Mouse (Mus musculus) T-cell, adult 66 days (primary cell): ENCODE data around the gene Pde4a. TPM values are rescaled to one million over a fixed set of nuclear protein-coding genes. Genes with fewer than 3 reads are reported as not detected.

ENCODE experiments used
- total RNA-seq, 2 experiments: library from RNA; stranded (reverse); gene quantifications; 3 replicates in 1 of 2; 4 replicates in 1 of 2; pipeline ENCODE4 v1.2.4; 2023

The Pde4a gene
- total RNA-seq: 1 to 10 TPM in 1 of 2 experiments, under 1 TPM in 1; 0.74 to 1.8 TPM

DNA sequence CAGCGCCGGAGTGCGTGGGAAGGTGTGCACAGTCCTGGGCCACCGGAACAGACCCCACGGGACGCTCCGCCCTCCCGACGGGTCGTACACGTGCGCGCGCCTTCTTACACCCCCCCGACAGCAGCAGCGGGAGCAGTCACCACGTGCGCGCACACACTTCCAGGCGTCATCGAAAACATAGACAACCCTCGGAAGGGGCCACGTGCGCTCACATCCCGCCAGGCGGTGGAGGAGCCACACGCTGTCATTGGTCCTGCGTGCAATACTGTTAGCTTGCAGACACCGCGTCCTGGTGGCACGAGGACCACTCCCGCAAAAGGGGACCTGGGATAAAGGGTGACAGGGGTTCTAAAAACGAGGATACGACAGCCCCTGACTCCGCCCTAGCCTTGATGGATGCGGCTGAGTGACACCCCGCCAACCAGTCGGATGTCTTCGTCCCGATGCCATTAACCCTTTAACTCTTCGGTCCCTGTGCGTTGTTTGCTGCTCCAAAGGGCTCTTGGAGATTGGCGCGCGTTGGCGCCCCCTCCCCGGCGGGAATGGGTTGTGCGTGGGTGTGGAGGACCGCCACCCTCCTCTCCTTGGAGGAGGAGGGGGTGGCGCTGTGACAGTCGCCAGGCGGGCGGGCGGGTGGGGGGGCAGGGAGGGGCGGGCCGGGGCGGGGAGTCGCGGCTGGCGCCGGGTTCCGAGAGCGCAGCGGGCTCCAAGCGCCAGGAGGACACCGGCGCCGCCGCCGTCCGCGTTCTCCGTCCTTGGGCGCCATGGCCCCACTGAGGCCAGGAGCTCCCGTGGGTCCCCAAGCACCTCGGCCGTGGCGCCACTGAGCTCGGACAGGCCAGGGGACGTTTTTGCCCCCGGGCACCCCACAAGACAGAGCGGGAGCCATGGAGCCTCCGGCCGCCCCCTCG is at the start of gene Pde4a:
Gene Pde4a, plus strand, starts transcription at position 674 of the 911 bp plus-strand sequence.

DNA sequence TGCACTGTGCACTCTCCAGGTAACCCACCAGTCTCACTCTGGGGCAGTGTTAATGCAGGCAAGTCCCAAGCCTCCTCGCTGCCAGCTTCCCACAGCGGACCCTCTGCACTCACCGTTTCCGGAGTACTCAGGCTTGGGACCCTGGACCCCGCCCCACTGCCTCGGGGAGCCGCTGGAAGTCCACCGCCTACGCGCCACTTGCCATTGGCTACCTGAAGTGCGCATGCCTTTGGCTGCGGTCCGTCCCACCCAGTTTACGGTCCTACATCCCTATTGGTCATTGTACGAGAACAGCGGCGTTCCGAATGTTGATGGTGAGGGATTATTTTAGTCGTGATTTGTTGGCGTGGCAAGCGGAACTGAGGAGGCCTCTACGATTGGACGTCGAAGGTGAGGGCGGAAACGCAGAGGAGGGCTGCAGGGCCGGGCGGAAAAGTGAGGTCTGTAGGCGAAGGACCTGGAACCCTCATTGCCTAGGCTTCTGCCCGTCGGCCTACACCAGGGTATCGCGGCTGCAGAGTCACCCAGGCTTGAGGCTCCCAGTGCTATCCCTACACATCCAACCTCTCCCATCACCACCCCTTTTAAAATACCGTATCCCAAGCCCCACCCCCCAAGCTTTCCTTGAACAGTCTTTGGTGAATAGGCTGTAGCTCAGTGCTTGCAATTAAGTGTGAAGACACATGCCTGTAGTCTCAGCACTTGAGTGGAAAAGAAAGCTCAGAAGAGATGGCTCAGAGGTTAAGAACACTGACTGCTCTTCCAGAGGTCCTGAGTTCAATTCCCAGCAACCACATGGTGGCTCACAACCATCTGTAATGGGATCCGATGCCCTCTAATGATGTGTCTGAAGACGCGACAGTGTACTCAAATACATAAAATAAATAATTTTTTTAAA is 34.2 kb upstream of the Pde4a start, which contains the start of gene Tyk2:
Gene Tyk2, minus strand, starts transcription at position 185 of the 898 bp plus-strand sequence.

GRCm38 (mm10) chr9:21149654-21150419 is 15.7 kb upstream of the Pde4a start, which contains the start of gene Cdc37:
Gene Cdc37 (minus strand): TSS chr9:21149982.

DNA sequence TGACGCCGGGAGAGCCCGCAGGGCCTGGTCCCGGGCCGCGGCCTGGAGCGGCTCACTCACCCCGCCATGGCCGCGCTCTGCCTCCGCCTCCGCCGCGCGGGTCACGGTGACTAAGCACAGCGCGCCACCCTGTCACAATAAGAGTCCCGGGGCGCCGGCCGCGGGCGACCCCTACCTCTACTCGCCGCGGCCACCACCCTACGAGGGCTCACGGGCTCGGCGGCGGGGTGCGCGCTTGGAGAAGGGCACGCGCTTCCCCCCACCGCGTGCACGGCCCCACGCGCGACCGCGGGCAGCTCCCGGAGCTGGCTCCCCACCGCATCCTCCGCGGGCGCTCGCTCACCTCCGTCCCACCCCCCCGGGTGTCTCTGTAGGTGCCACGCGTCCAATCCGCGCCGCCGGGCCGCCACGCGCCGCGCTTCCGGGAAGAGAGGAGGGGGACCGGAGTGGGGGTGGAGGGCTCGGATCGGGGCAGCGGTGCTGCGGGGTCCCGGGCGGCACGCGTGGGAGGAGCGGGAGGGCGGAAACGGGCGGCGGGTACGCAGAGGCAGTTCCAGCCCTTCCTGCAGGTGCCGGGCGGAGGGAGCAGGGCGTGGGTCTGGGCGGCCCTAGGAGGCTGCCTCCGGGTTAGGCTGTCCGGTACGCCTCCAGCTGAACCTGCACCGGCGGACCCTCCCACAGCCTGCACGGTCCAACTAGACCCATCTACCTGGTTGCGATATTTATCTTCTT is 73.4 kb downstream of the Pde4a start, which contains the start of gene Keap1:
Gene Keap1, minus strand, starts transcription at position 629 of the 732 bp plus-strand sequence.

DNA sequence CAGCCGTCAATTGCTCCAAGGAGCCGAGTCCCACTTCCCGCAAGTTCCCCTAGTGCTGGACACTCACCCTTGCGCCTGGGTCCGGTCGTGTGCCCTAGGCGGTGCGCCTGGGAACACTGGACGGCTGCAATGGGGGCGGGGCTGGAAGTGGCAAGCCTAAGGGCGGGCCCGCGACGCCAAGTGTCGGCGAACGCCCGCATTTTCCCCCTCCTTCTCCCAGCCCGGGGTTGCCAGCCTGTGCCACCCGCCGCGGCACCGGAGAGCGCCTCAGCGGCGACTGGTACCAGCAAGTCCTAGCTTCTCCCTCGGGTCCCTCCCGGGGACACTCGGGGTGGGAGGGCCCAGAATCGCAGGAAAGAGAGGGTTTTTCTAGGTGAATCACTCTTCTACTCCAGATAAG is 82.8 kb downstream of the Pde4a start, which contains the start of gene S1pr5:
Gene S1pr5, minus strand, starts transcription at position 118 of the 400 bp plus-strand sequence.

Other genes with a start within 250 kb of the Pde4a start
- gene Dnmt1, start 205.8 kb upstream of the Pde4a start, total RNA-seq: 100 to 1,000 TPM in 1 of 2 experiments, 10 to 100 TPM in 1; 99.8 to 107 TPM
- gene S1pr2, start 188.9 kb upstream of the Pde4a start, total RNA-seq: 1 to 10 TPM; 2.5 to 6.7 TPM
- 10 to 100 TPM; 51.2 to 53.0 TPM for gene Mrpl4, start 163.0 kb upstream of the Pde4a start, total RNA-seq
- gene Icam1, start 149.7 kb upstream of the Pde4a start, total RNA-seq: 10 to 100 TPM; 43.1 to 49.4 TPM
- 1 to 10 TPM in 1 of 2 experiments, under 1 TPM in 1; 0.56 to 1.2 TPM for gene Icam4, start 136.3 kb upstream of the Pde4a start, total RNA-seq
- under 1 TPM; 0.62 to 0.73 TPM for gene Icam5, start 133.6 kb upstream of the Pde4a start, total RNA-seq
- gene Zglp1, start 98.6 kb upstream of the Pde4a start, total RNA-seq: 1 to 10 TPM; 2.6 to 3.7 TPM
- 1 to 10 TPM; 2.3 to 4.1 TPM for gene Gm49373, start 92.6 kb upstream of the Pde4a start, total RNA-seq
- 10 to 100 TPM; 33.5 to 34.0 TPM for gene Fdx1l, start 92.1 kb upstream of the Pde4a start, total RNA-seq
- 10 to 100 TPM; 12.8 to 16.0 TPM for gene Gm38431, start 73.7 kb upstream of the Pde4a start, total RNA-seq
- gene Raver1, start 73.7 kb upstream of the Pde4a start, total RNA-seq: 100 to 1,000 TPM; 110 to 111 TPM
- gene Tyk2, start 34.5 kb upstream of the Pde4a start, total RNA-seq: 10 to 100 TPM; 65.7 to 68.6 TPM
- 100 to 1,000 TPM; 132 to 148 TPM for gene Cdc37, start 15.7 kb upstream of the Pde4a start, total RNA-seq
- 10 to 100 TPM; 35.2 to 43.8 TPM for gene Keap1, start 73.6 kb downstream of the Pde4a start, total RNA-seq
- gene S1pr5, start 82.7 kb downstream of the Pde4a start, total RNA-seq: 1 to 10 TPM; 1.1 to 1.9 TPM
- gene Atg4d, start 99.6 kb downstream of the Pde4a start, total RNA-seq: 10 to 100 TPM; 48.4 to 48.8 TPM
- gene Kri1, start 122.3 kb downstream of the Pde4a start, total RNA-seq: 100 to 1,000 TPM; 142 to 150 TPM
- gene Cdkn2d, start 125.7 kb downstream of the Pde4a start, total RNA-seq: 10 to 100 TPM; 48.2 to 56.3 TPM
- 1 to 10 TPM; 1.8 to 2.7 TPM for gene Ap1m2, start 146.6 kb downstream of the Pde4a start, total RNA-seq
- gene Slc44a2, start 155.0 kb downstream of the Pde4a start, total RNA-seq: 100 to 1,000 TPM; 379 to 394 TPM
- 100 to 1,000 TPM in 1 of 2 experiments, 10 to 100 TPM in 1; 99.5 to 106 TPM for gene Ilf3, start 202.2 kb downstream of the Pde4a start, total RNA-seq
- gene Qtrt1, start 246.1 kb downstream of the Pde4a start, total RNA-seq: 10 to 100 TPM; 68.8 to 72.1 TPM